Mouse (Mus musculus): ENCODE results near the gene Epha4.

GRCm38 (mm10) chr1:77505263-77505662 lies 9.6 kb downstream of the Epha4 start:
- TF ChIP-seq CTCF (conservative IDR thresholded peaks at IDR 0.05; ENCODE audit: insufficient read depth, insufficient read length, low read depth, low read length), result no peak
- TF ChIP-seq POLR2A (IDR thresholded peaks at IDR 0.05; ENCODE audit: low read depth, low read length), result no peak
